Mouse (Mus musculus) monocyte, adult 2 months (primary cell): ENCODE results near the gene Prkcq.
A peak's percentile ranks its signal among the peaks of the same experiment; 100 is the strongest.
"Not testable (repeated sequence)": the region's sequence is repeated elsewhere in the genome, so short reads cannot be mapped to it uniquely, and the experiment has no call there.

ENCODE experiments used
- DNase-seq, 2 experiments: peaks; one replicate each; pipeline ENCODE4 v3.0.0; 2022; ENCODE audit warnings: low spot score in 2 of 2, low read depth in 1 of 2

The Prkcq gene

GRCm38 (mm10) chr2:11288531-11288846, 116.6 kb downstream of the Prkcq start:
- peak in 1 of 2 experiments; percentile 69 for DNase-seq

- no peak for DNase-seq
Measured at GRCm38 (mm10) chr2:11290931-11291330, 119.0 kb downstream of the Prkcq start.

GRCm38 (mm10) chr2:11291570-11292405, 119.9 kb downstream of the Prkcq start:
- DNase-seq = no peak

GRCm38 (mm10) chr2:11293144-11293543, 121.2 kb downstream of the Prkcq start:
- no peak for DNase-seq

GRCm38 (mm10) chr2:11294643-11295191, 122.8 kb downstream of the Prkcq start:
- DNase-seq = no peak

GRCm38 (mm10) chr2:11298811-11299210, 126.9 kb downstream of the Prkcq start:
- DNase-seq = no peak

- DNase-seq = no peak
Measured at GRCm38 (mm10) chr2:11299366-11299765, 127.5 kb downstream of the Prkcq start.

GRCm38 (mm10) chr2:11300362-11300761, 128.5 kb downstream of the Prkcq start:
- peak in 1 of 2 experiments; percentile 7 for DNase-seq

GRCm38 (mm10) chr2:11320241-11320640, 148.3 kb downstream of the Prkcq start:
- DNase-seq = no peak

GRCm38 (mm10) chr2:11322396-11322795, 150.5 kb downstream of the Prkcq start:
- no peak for DNase-seq

GRCm38 (mm10) chr2:11327280-11327679, 155.4 kb downstream of the Prkcq start:
- no peak for DNase-seq

- no peak for DNase-seq
Measured at GRCm38 (mm10) chr2:11329407-11330224, 157.7 kb downstream of the Prkcq start.

- peak in 1 of 2 experiments; percentile 50 for DNase-seq
Measured at GRCm38 (mm10) chr2:11331528-11332446, 159.9 kb downstream of the Prkcq start.

GRCm38 (mm10) chr2:11332469-11332868, 160.6 kb downstream of the Prkcq start:
- peak; percentile 35 to 45 for DNase-seq

GRCm38 (mm10) chr2:11333301-11334017, 161.6 kb downstream of the Prkcq start:
- peak; percentile 63 to 66 for DNase-seq

GRCm38 (mm10) chr2:11336320-11336719, 164.4 kb downstream of the Prkcq start:
- DNase-seq = no peak

GRCm38 (mm10) chr2:11338931-11339839, 167.3 kb downstream of the Prkcq start:
- DNase-seq = no peak

- DNase-seq = no peak
Measured at GRCm38 (mm10) chr2:11344691-11345090, 172.8 kb downstream of the Prkcq start.

GRCm38 (mm10) chr2:11346419-11346818, 174.5 kb downstream of the Prkcq start:
- DNase-seq = not testable (repeated sequence)
